Mouse (Mus musculus): ENCODE measurements around the gene Gm11562. TPM values are rescaled to one million over a fixed set of nuclear protein-coding genes. Genes with fewer than 3 reads are reported as not detected.

Gene Gm11562
- polyA plus RNA-seq, 1 experiment from 2014 or later, result not detected

GRCm38 (mm10) chr11:99574106-99574505 lies 46.1 kb downstream of the Gm11562 start:
- no peak overlapping the region for H3K9ac ChIP-seq (ENCODE audit: low read depth, low read length)
- WGBS (ENCODE audit: insufficient replicate concordance), result 5% methylated on average over 7 of the region's 7 CpGs

GRCm38 (mm10) chr11:99573164-99573563 lies 47.1 kb downstream of the Gm11562 start:
- 47% methylated on average over 4 of the region's 4 CpGs for WGBS (ENCODE audit: insufficient replicate concordance)
- H3K27ac ChIP-seq (ENCODE audit: low read length), result no peak overlapping the region
- H3K4me1 ChIP-seq (ENCODE audit: control insufficient read depth, low read depth, low read length), result no peaks in the 10 kb centered on the region
- H3K9me3 ChIP-seq (replicated peaks; ENCODE audit: control insufficient read depth, low read length), result no peaks in the 10 kb centered on the region
- H3K4me2 ChIP-seq (ENCODE audit: low read depth, low read length), result no peak overlapping the region
- no peak overlapping the region for H3K9ac ChIP-seq (ENCODE audit: low read depth, low read length)
- H3K4me3 ChIP-seq (ENCODE audit: low read depth, low read length), result no peak overlapping the region
- no peak for ATAC-seq (ENCODE audit: low read depth)
- no peaks in the 10 kb centered on the region for H3K36me3 ChIP-seq (ENCODE audit: control insufficient read depth, insufficient read depth)
- no peaks in the 10 kb centered on the region for H3K27me3 ChIP-seq (ENCODE audit: control insufficient read depth, insufficient read depth, low read depth, low read length)

More at GRCm38 (mm10) chr11:99574106-99574505, 46.1 kb downstream of the Gm11562 start:
- Histone ChIP-seq H3K4me1 (ENCODE audit: control insufficient read depth, low read depth, low read length) (no peaks in the 10 kb centered on the region), H3K36me3 (ENCODE audit: control insufficient read depth, insufficient read depth) (no peaks in the 10 kb centered on the region), H3K27ac (ENCODE audit: low read length) (no peak overlapping the region), H3K4me3 (ENCODE audit: low read depth, low read length) (no peak overlapping the region), H3K4me2 (ENCODE audit: low read depth, low read length) (no peak overlapping the region), H3K27me3 (ENCODE audit: control insufficient read depth, insufficient read depth, low read depth, low read length) (no peaks in the 10 kb centered on the region), H3K9me3 (replicated peaks; ENCODE audit: control insufficient read depth, low read length) (no peaks in the 10 kb centered on the region)
- no peak for ATAC-seq (ENCODE audit: low read depth)

Other genes starting within 250 kb of the Gm11562 start
- gene Krt28, start 245.5 kb downstream of the Gm11562 start, polyA plus RNA-seq (2015; fragmentation: Nextera tagmentation; extraction: Ambion mirVana), result 0.06 TPM in 1 of 2 replicates, not detected in the other
- gene Krt10, start 231.1 kb downstream of the Gm11562 start, polyA plus RNA-seq (2015; fragmentation: Nextera tagmentation; extraction: Ambion mirVana), result 2.9 and 3.0 TPM in 2 replicates
- gene Krt12, start 198.2 kb downstream of the Gm11562 start, polyA plus RNA-seq (2015; fragmentation: Nextera tagmentation; extraction: Ambion mirVana), result 0.05 TPM in 1 of 2 replicates, not detected in the other
- 33.8 and 34.8 TPM in 2 replicates for gene Krt20, start 182.3 kb downstream of the Gm11562 start, polyA plus RNA-seq (2015; fragmentation: Nextera tagmentation; extraction: Ambion mirVana)
- 1.4 and 1.5 TPM in 2 replicates for gene Krt23, start 127.3 kb downstream of the Gm11562 start, polyA plus RNA-seq (2015; fragmentation: Nextera tagmentation; extraction: Ambion mirVana)
- not detected in 2 replicates for gene Krt39, start 99.1 kb downstream of the Gm11562 start, polyA plus RNA-seq (2015; fragmentation: Nextera tagmentation; extraction: Ambion mirVana)
- gene Krt40, start 77.3 kb downstream of the Gm11562 start, polyA plus RNA-seq (2015; fragmentation: Nextera tagmentation; extraction: Ambion mirVana), result not detected in 2 replicates
- not detected in 2 replicates for gene Krtap3-3, start 69.6 kb downstream of the Gm11562 start, polyA plus RNA-seq (2015; fragmentation: Nextera tagmentation; extraction: Ambion mirVana)
- gene Krtap3-2, start 63.6 kb downstream of the Gm11562 start, polyA plus RNA-seq (2015; fragmentation: Nextera tagmentation; extraction: Ambion mirVana), result not detected in 2 replicates
- not detected in 2 replicates for gene Gm11939, start 61.0 kb downstream of the Gm11562 start, polyA plus RNA-seq (2015; fragmentation: Nextera tagmentation; extraction: Ambion mirVana)
- gene Krtap3-1, start 53.8 kb downstream of the Gm11562 start, polyA plus RNA-seq (2015; fragmentation: Nextera tagmentation; extraction: Ambion mirVana), result not detected in 2 replicates
- gene Krtap1-5, start 39.4 kb downstream of the Gm11562 start, polyA plus RNA-seq (2015; fragmentation: Nextera tagmentation; extraction: Ambion mirVana), result not detected in 2 replicates
- gene Krtap1-4, start 36.8 kb downstream of the Gm11562 start, polyA plus RNA-seq (2015; fragmentation: Nextera tagmentation; extraction: Ambion mirVana), result not detected in 2 replicates
- gene Krtap1-3, start 29.1 kb downstream of the Gm11562 start, polyA plus RNA-seq (2015; fragmentation: Nextera tagmentation; extraction: Ambion mirVana), result not detected in 2 replicates
- gene Krtap9-3, start 22.3 kb downstream of the Gm11562 start, polyA plus RNA-seq (2015; fragmentation: Nextera tagmentation; extraction: Ambion mirVana), result not detected in 2 replicates
- not detected in 2 replicates for gene Gm11938, start 17.1 kb downstream of the Gm11562 start, polyA plus RNA-seq (2015; fragmentation: Nextera tagmentation; extraction: Ambion mirVana)
- gene Gm11937, start 10.2 kb downstream of the Gm11562 start, polyA plus RNA-seq (2015; fragmentation: Nextera tagmentation; extraction: Ambion mirVana), result not detected in 2 replicates
- gene Krtap2-4, start 5.6 kb downstream of the Gm11562 start, polyA plus RNA-seq (2015; fragmentation: Nextera tagmentation; extraction: Ambion mirVana), result not detected in 2 replicates
- not detected in 2 replicates for gene Krtap4-1, start 7.8 kb upstream of the Gm11562 start, polyA plus RNA-seq (2015; fragmentation: Nextera tagmentation; extraction: Ambion mirVana)
- gene Krtap4-2, start 14.6 kb upstream of the Gm11562 start, polyA plus RNA-seq (2015; fragmentation: Nextera tagmentation; extraction: Ambion mirVana), result not detected in 2 replicates
- gene Krtap4-7, start 23.7 kb upstream of the Gm11562 start, polyA plus RNA-seq (2015; fragmentation: Nextera tagmentation; extraction: Ambion mirVana), result not detected in 2 replicates
- not detected in 2 replicates for gene Gm11555, start 29.8 kb upstream of the Gm11562 start, polyA plus RNA-seq (2015; fragmentation: Nextera tagmentation; extraction: Ambion mirVana)
- gene Gm11563, start 38.5 kb upstream of the Gm11562 start, polyA plus RNA-seq (2015; fragmentation: Nextera tagmentation; extraction: Ambion mirVana), result not detected in 2 replicates
- not detected in 2 replicates for gene Krtap4-6, start 45.5 kb upstream of the Gm11562 start, polyA plus RNA-seq (2015; fragmentation: Nextera tagmentation; extraction: Ambion mirVana)
- not detected in 2 replicates for gene Gm14190, start 70.3 kb upstream of the Gm11562 start, polyA plus RNA-seq (2015; fragmentation: Nextera tagmentation; extraction: Ambion mirVana)
- gene Gm14180, start 113.9 kb upstream of the Gm11562 start, polyA plus RNA-seq (2015; fragmentation: Nextera tagmentation; extraction: Ambion mirVana), result not detected in 2 replicates
- not detected in 2 replicates for gene Gm11595, start 152.5 kb upstream of the Gm11562 start, polyA plus RNA-seq (2015; fragmentation: Nextera tagmentation; extraction: Ambion mirVana)
- not detected in 2 replicates for gene Krtap4-8, start 160.3 kb upstream of the Gm11562 start, polyA plus RNA-seq (2015; fragmentation: Nextera tagmentation; extraction: Ambion mirVana)
- gene Krtap4-9, start 164.8 kb upstream of the Gm11562 start, polyA plus RNA-seq (2015; fragmentation: Nextera tagmentation; extraction: Ambion mirVana), result not detected in 2 replicates
- not detected in 2 replicates for gene Gm11596, start 173.0 kb upstream of the Gm11562 start, polyA plus RNA-seq (2015; fragmentation: Nextera tagmentation; extraction: Ambion mirVana)
- gene Gm11569, start 178.5 kb upstream of the Gm11562 start, polyA plus RNA-seq (2015; fragmentation: Nextera tagmentation; extraction: Ambion mirVana), result not detected in 2 replicates
- gene Gm11554, start 184.0 kb upstream of the Gm11562 start, polyA plus RNA-seq (2015; fragmentation: Nextera tagmentation; extraction: Ambion mirVana), result not detected in 2 replicates
- not detected in 2 replicates for gene Krtap4-13, start 189.5 kb upstream of the Gm11562 start, polyA plus RNA-seq (2015; fragmentation: Nextera tagmentation; extraction: Ambion mirVana)
- gene Gm11564, start 195.2 kb upstream of the Gm11562 start, polyA plus RNA-seq (2015; fragmentation: Nextera tagmentation; extraction: Ambion mirVana), result not detected in 2 replicates
- not detected in 2 replicates for gene 2300003K06Rik, start 217.6 kb upstream of the Gm11562 start, polyA plus RNA-seq (2015; fragmentation: Nextera tagmentation; extraction: Ambion mirVana)
- gene Krtap4-16, start 231.2 kb upstream of the Gm11562 start, polyA plus RNA-seq (2015; fragmentation: Nextera tagmentation; extraction: Ambion mirVana), result not detected in 2 replicates
- gene Gm11568, start 237.5 kb upstream of the Gm11562 start, polyA plus RNA-seq (2015; fragmentation: Nextera tagmentation; extraction: Ambion mirVana), result not detected in 2 replicates
- gene Gm11559, start 244.0 kb upstream of the Gm11562 start, polyA plus RNA-seq (2015; fragmentation: Nextera tagmentation; extraction: Ambion mirVana), result not detected in 2 replicates

Measured in liver, embryonic 16.5 days (tissue).